Mouse (Mus musculus) forebrain, postnatal 0 days (tissue): ENCODE measurements around the gene 1810062G17Rik. TPM values are rescaled to one million over a fixed set of nuclear protein-coding genes. Genes with fewer than 3 reads are reported as not detected.
A peak's percentile ranks its signal among the peaks of the same experiment; 100 is the strongest.

Experiments
- ATAC-seq: fragments of 200-750 bp; cut with Nextera tagmentation; 2 replicates; pipeline ENCODE4 v1.8.0; 2017; ENCODE audit warnings: mild to moderate bottlenecking, moderate library complexity
- DNase-seq: peaks from one replicate; pipeline ENCODE4 v3.0.0-alpha.2; 2015
- H3K27ac ChIP-seq: fragments of 300-500 bp; sonication (generic); 2 replicates; pipeline ENCODE4 v1.5.1; 2014; ENCODE audit warnings: low read depth, mild to moderate bottlenecking, antibody characterized with exemption, low read length, moderate library complexity, mixed read lengths
- H3K27me3 ChIP-seq: fragments of 300-500 bp; sonication (generic); 2 replicates; pipeline ENCODE4 v1.6.1; 2014; ENCODE audit warnings: mild to moderate bottlenecking, low read length, mixed read lengths; ENCODE audit not compliant: insufficient read depth
- H3K36me3 ChIP-seq: fragments of 300-500 bp; sonication (generic); 2 replicates; pipeline ENCODE4 v1.6.1; 2014; ENCODE audit warnings: mild to moderate bottlenecking, moderate library complexity; ENCODE audit not compliant: insufficient read depth
- H3K4me1 ChIP-seq: fragments of 300-500 bp; sonication (generic); 2 replicates; pipeline ENCODE4 v1.6.1; 2014; ENCODE audit warnings: antibody characterized with exemption; ENCODE audit not compliant: insufficient read depth
- H3K4me2 ChIP-seq: fragments of 300-500 bp; sonication (generic); 2 replicates; pipeline ENCODE4 v1.6.1; 2014; ENCODE audit warnings: low read depth, mild to moderate bottlenecking, moderate library complexity
- H3K4me3 ChIP-seq: fragments of 300-500 bp; sonication (generic); 2 replicates; pipeline ENCODE4 v1.5.1; 2014; ENCODE audit warnings: low read depth, low read length, mixed read lengths
- H3K9ac ChIP-seq: fragments of 300-500 bp; sonication (generic); 2 replicates; pipeline ENCODE4 v1.6.1; 2014; ENCODE audit warnings: mild to moderate bottlenecking
- H3K9me3 ChIP-seq: fragments of 300-500 bp; sonication (generic); 2 replicates; pipeline ENCODE4 v1.6.1; 2016; ENCODE audit warnings: low read length
- CTCF ChIP-seq: sonication (generic); IDR thresholded peaks from 2 replicates; pipeline ENCODE4 v1.5.1; 2016; ENCODE audit warnings: antibody characterized with exemption, control low read depth, low read depth
- WGBS: fragments of 180-500 bp; shearing (Covaris S2); extraction: QIAGEN DNeasy Blood & Tissue Kit; methylation state at CpG from one replicate; pipeline ENCODE4 v1.1.7; 2014; 5-methylcytosine and 5-hydroxymethylcytosine counted together
- polyA plus RNA-seq: library from polyadenylated mRNA; unstranded; fragments of >200 nt; fragmentation: Nextera tagmentation; extraction: Ambion mirVana; gene quantifications from 2 replicates; pipeline ENCODE4 v1.2.1, GENCODE M21; 2015
- total RNA-seq: library from RNA; depleted of rRNA; stranded (reverse); fragments of >200 nt; gene quantifications from 2 replicates; pipeline ENCODE4 v1.2.3, GENCODE M21; 2014

The 1810062G17Rik gene
- total and polyA plus RNA-seq, 2 experiments from 2014 or later = 0.69 TPM; not detected in 1

- no peak for TF ChIP-seq CTCF
- H3K9me3 ChIP-seq = no peaks in the 10 kb centered on the region
- ATAC-seq = no peak
- no peak for DNase-seq
- H3K4me2 ChIP-seq = no peak overlapping the region
- no peak overlapping the region for H3K27ac ChIP-seq
- no peaks in the 10 kb centered on the region for H3K4me1 ChIP-seq
- H3K4me3 ChIP-seq = no peak overlapping the region
- no peaks in the 10 kb centered on the region for H3K27me3 ChIP-seq
- H3K9ac ChIP-seq = no peak overlapping the region
- 71% methylated on average over 6 of the region's 6 CpGs for WGBS
- H3K36me3 ChIP-seq = no peaks in the 10 kb centered on the region
Measured at GRCm38 (mm10) chr3:36446918-36447317, 28.8 kb upstream of the 1810062G17Rik start.

GRCm38 (mm10) chr3:36449292-36450165, 26.2 kb upstream of the 1810062G17Rik start:
- H3K36me3 ChIP-seq = no peaks in the 10 kb centered on the region
- ATAC-seq = no peak
- H3K9ac ChIP-seq = no peak overlapping the region
- H3K4me2 ChIP-seq = no peak overlapping the region
- H3K4me1 ChIP-seq = no peaks in the 10 kb centered on the region
- H3K27me3 ChIP-seq = no peaks in the 10 kb centered on the region
- H3K4me3 ChIP-seq = no peak overlapping the region
- no peak overlapping the region for H3K27ac ChIP-seq
- no peak for TF ChIP-seq CTCF
- WGBS = 54% methylated on average over 20 of the region's 20 CpGs
- H3K9me3 ChIP-seq = no peaks in the 10 kb centered on the region
- DNase-seq = no peak

- no peak for TF ChIP-seq CTCF
- Histone ChIP-seq H3K9me3 (no peaks in the 10 kb centered on the region), H3K4me1 (no peaks in the 10 kb centered on the region), H3K4me3 (no peak overlapping the region), H3K9ac (no peak overlapping the region), H3K27me3 (no peaks in the 10 kb centered on the region), H3K4me2 (no peak overlapping the region), H3K36me3 (no peaks in the 10 kb centered on the region), H3K27ac (no peak overlapping the region)
- 81% methylated on average over 1 of the region's 1 CpGs for WGBS
- DNase-seq (no peak), ATAC-seq (no peak)
Measured at GRCm38 (mm10) chr3:36452502-36452901, 23.2 kb upstream of the 1810062G17Rik start.

GRCm38 (mm10) chr3:36455124-36455523, 20.6 kb upstream of the 1810062G17Rik start:
- ATAC-seq = no peak
- H3K4me2 ChIP-seq = no peak overlapping the region
- H3K27me3 ChIP-seq = no peaks in the 10 kb centered on the region
- no peaks in the 10 kb centered on the region for H3K4me1 ChIP-seq
- H3K4me3 ChIP-seq = no peak overlapping the region
- H3K9me3 ChIP-seq = no peaks in the 10 kb centered on the region
- 97% methylated on average over 8 of the region's 8 CpGs for WGBS
- TF ChIP-seq CTCF = no peak
- H3K27ac ChIP-seq = no peak overlapping the region
- H3K36me3 ChIP-seq = no peaks in the 10 kb centered on the region
- DNase-seq = no peak
- no peak overlapping the region for H3K9ac ChIP-seq

GRCm38 (mm10) chr3:36455566-36455965, 20.2 kb upstream of the 1810062G17Rik start:
- H3K4me2 ChIP-seq = no peak overlapping the region
- WGBS = 74% methylated on average over 3 of the region's 3 CpGs

GRCm38 (mm10) chr3:36460717-36461116, 15.0 kb upstream of the 1810062G17Rik start:
- 85% methylated on average over 7 of the region's 7 CpGs for WGBS
- H3K36me3 ChIP-seq = no peaks in the 10 kb centered on the region
- no peak for DNase-seq
- H3K9me3 ChIP-seq = no peaks in the 10 kb centered on the region
- TF ChIP-seq CTCF = no peak
- H3K9ac ChIP-seq = no peak overlapping the region
- H3K27me3 ChIP-seq = no peaks in the 10 kb centered on the region
- no peaks in the 10 kb centered on the region for H3K4me1 ChIP-seq
- H3K4me2 ChIP-seq = no peak overlapping the region
- no peak overlapping the region for H3K27ac ChIP-seq
- ATAC-seq = no peak
- H3K4me3 ChIP-seq = no peak overlapping the region

More at GRCm38 (mm10) chr3:36455566-36455965, 20.2 kb upstream of the 1810062G17Rik start:
- ATAC-seq (0 out of 2 replicates have a peak, but pooled peaks have one; percentile 43), DNase-seq (no peak)
- Histone ChIP-seq H3K9ac (no peak overlapping the region), H3K27ac (no peak overlapping the region), H3K27me3 (no peaks in the 10 kb centered on the region), H3K4me3 (no peak overlapping the region), H3K36me3 (no peaks in the 10 kb centered on the region), H3K9me3 (no peaks in the 10 kb centered on the region), H3K4me1 (no peaks in the 10 kb centered on the region)
- TF ChIP-seq CTCF = no peak

GRCm38 (mm10) chr3:36461819-36462218, 13.9 kb upstream of the 1810062G17Rik start:
- Histone ChIP-seq H3K27me3 (no peaks in the 10 kb centered on the region), H3K9ac (no peak overlapping the region), H3K4me3 (no peak overlapping the region), H3K4me1 (no peaks in the 10 kb centered on the region), H3K36me3 (no peaks in the 10 kb centered on the region), H3K9me3 (no peaks in the 10 kb centered on the region), H3K27ac (no peak overlapping the region), H3K4me2 (no peak overlapping the region)
- TF ChIP-seq CTCF = no peak
- DNase-seq = no peak
- WGBS = 67% methylated on average over 5 of the region's 5 CpGs
- ATAC-seq = no peak
